Mouse (Mus musculus) liver, embryonic 13.5 days (tissue): ENCODE measurements at regions not wholly inside any gene's neighbourhood (a gene's known extent, or its start where the extent isn't known, plus 50 kb on each side); places are given as distances from the start of the nearest gene placed in this dataset.
A peak's percentile ranks its signal among the peaks of the same experiment; 100 is the strongest.

ENCODE experiments used
- ATAC-seq: fragments of 200-750 bp; cut with Nextera tagmentation; 2 replicates; pipeline ENCODE4 v1.8.0; 2017; ENCODE audit warnings: low read depth, mild to moderate bottlenecking, moderate number of reproducible peaks, moderate library complexity
- DNase-seq: peaks from one replicate; pipeline ENCODE4 v3.0.0; 2022
- H3K27ac ChIP-seq: fragments of 300-500 bp; sonication (generic); 2 replicates; pipeline ENCODE4 v1.5.1; 2015; ENCODE audit warnings: moderate library complexity, mild to moderate bottlenecking, inconsistent platforms
- H3K27me3 ChIP-seq: fragments of 300-500 bp; sonication (generic); 2 replicates; pipeline ENCODE4 v1.6.1; 2015; ENCODE audit warnings: mild to moderate bottlenecking, inconsistent platforms
- H3K36me3 ChIP-seq: fragments of 300-500 bp; sonication (generic); 2 replicates; pipeline ENCODE4 v1.6.1; 2015; ENCODE audit warnings: mild to moderate bottlenecking, inconsistent platforms
- H3K4me1 ChIP-seq: fragments of 300-500 bp; sonication (generic); replicated peaks from 2 replicates; pipeline ENCODE4 v1.6.1; 2015; ENCODE audit warnings: inconsistent platforms
- H3K4me2 ChIP-seq: fragments of 300-500 bp; sonication (generic); 2 replicates; pipeline ENCODE4 v1.6.1; 2015; ENCODE audit warnings: inconsistent platforms, mild to moderate bottlenecking, moderate library complexity
- H3K4me3 ChIP-seq: fragments of 300-500 bp; sonication (generic); replicated peaks from 2 replicates; pipeline ENCODE4 v1.5.1; 2015; ENCODE audit warnings: mild to moderate bottlenecking, inconsistent platforms
- H3K9ac ChIP-seq: fragments of 300-500 bp; sonication (generic); 2 replicates; pipeline ENCODE4 v1.6.1; 2015; ENCODE audit warnings: mild to moderate bottlenecking, inconsistent platforms
- H3K9me3 ChIP-seq: fragments of 300-500 bp; sonication (generic); replicated peaks from 2 replicates; pipeline ENCODE4 v1.6.1; 2016; ENCODE audit warnings: inconsistent platforms
- WGBS: fragments of 180-500 bp; shearing (Covaris S2); methylation state at CpG from one replicate; pipeline ENCODE4 v1.1.7; 2015; ENCODE audit not compliant: insufficient replicate concordance; 5-methylcytosine and 5-hydroxymethylcytosine counted together

DNA sequence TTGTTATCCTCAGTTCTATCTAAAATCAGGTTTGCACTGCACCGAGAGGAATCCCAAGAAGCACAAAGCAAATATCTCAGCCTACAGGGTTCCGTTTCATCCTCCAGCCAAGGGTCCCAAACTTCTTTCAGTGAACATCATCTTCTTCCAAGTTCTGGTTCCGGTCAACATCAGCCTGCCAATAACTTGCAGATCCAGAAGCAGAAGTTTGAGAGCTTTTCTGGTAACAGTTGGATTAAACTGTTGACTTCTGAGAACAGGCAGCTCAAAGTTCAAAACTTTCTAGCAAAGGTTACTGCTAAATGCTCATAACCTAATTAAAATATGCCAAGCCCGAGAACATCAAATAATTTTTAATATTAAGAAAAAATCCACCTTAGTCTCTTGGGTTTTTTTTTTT is 237.0 kb upstream of the Gm37988 start:
- no peak overlapping the region for H3K27ac ChIP-seq
- no peak overlapping the region for H3K9ac ChIP-seq
- no peak overlapping the region for H3K4me2 ChIP-seq
- peaks cover 11% of the 10 kb centered on the region for H3K27me3 ChIP-seq
- H3K4me1 ChIP-seq: no peaks in the 10 kb centered on the region; the same call in 1 of the 2 replicates
- no peaks in the 10 kb centered on the region for H3K36me3 ChIP-seq
- DNase-seq (no peak), ATAC-seq (no peak)
- no peaks in the 10 kb centered on the region for H3K9me3 ChIP-seq
- 61% methylated on average over 4 of the region's 4 CpGs for WGBS
- H3K4me3 ChIP-seq: no peak overlapping the region

DNA sequence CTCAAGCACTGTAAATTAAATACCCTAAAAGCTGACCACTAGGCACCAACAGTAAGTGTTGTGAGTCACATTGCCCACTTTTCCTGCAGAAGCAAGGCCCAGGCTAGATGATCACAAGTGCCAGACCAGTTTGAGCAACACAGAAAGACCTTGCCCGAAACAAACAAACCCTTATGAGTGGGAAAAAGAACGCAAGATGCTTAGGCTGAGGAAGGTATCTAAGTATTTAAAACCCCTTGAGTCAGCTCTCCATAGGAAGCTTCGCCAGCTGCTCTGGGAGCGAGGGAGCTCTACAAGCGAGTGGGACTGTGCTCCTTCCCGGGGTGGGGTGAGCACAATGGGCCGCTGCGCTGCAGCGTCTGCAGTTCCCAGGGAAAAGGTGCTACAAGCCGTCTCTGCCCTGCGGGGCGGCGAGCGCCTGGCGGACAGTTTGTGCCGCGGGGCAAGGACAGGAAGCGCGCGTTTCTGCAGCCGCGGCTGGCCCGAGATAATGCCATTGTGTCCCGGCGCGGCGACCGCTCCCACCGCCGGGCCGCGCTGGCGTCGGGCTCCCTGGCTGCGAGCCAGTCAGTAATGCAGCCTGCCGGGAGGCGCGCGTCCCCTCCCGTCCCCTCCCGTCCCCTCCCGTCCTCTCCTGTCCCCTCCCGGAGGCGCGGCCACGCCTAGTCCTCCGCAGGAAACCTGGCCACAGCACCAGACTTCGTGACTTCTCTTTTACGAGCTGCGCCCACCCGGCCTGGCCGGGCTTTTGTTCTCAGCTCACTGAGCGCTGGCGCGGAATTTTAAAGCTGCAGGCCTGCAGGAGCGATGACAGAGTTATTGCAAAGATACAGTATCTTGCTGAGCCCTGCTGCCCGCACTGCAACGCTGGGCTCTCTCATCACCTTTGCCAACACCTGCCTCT is 236.1 kb upstream of the Gm37988 start:
- WGBS: 1% methylated on average over 58 of the region's 58 CpGs
- DNase-seq (peak; percentile 6), ATAC-seq (peak; percentile 82)
- Histone ChIP-seq H3K9me3 (no peaks in the 10 kb centered on the region), H3K9ac (peak overlapping the region; percentile 39; the same call in 1 of the 2 replicates), H3K4me3 (peak overlapping the region; percentile 54), H3K4me1 (no peaks in the 10 kb centered on the region; the same call in 1 of the 2 replicates), H3K27me3 (peaks cover 11% of the 10 kb centered on the region), H3K27ac (no peak overlapping the region), H3K4me2 (peak overlapping the region; percentile 70), H3K36me3 (no peaks in the 10 kb centered on the region)

DNA sequence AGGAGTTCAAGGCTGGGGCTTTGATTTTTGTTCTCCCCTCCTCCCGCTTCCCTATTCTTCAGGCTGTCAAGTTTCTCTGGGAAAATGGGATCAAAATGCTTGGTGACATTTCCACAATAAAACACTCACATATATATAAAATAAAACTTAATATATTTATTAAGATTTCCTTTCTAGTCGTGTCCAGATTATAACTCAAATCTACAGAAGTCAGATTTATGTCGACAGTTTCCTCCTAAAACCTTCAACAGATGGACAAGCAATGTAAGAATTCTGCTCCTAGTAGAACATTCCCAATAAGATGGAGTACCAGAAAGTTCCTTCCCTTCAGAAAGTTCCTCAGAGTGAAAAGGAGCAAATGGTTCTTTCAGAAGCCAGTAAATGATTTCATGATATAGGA is 235.4 kb upstream of the Gm37988 start:
- no peaks in the 10 kb centered on the region for H3K36me3 ChIP-seq
- no peak overlapping the region for H3K4me2 ChIP-seq
- H3K9me3 ChIP-seq: no peaks in the 10 kb centered on the region
- no peaks in the 10 kb centered on the region; the same call in 1 of the 2 replicates for H3K4me1 ChIP-seq
- no peak overlapping the region for H3K9ac ChIP-seq
- no peak overlapping the region for H3K27ac ChIP-seq
- 0 out of 2 replicates have a peak overlapping the region, but pooled peaks have one; percentile 54 for H3K4me3 ChIP-seq
- H3K27me3 ChIP-seq: peaks cover 11% of the 10 kb centered on the region
- no peak for DNase-seq
- ATAC-seq: no peak
- 47% methylated on average over 3 of the region's 3 CpGs for WGBS

DNA sequence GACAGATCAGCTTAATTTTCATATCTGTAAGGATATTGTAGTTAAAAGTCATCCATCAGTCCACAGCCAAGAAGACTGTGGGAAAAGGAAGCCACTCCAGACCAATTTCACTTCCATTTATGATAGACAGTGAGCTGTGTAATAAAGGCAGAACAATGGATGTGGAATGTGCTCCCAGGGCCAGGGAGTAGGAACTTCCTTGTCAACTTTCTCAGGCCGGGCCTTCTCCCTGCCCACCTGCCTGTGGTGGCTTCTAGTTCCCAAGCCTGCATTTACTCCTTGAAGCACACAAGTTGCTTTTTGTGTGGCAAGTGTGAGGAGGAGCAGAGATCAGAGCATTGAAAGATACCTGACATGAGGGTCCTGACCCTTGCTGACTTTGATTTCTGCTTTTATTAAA is 233.6 kb upstream of the Gm37988 start:
- H3K4me3 ChIP-seq: no peak overlapping the region
- peaks cover 11% of the 10 kb centered on the region for H3K27me3 ChIP-seq
- no peaks in the 10 kb centered on the region for H3K9me3 ChIP-seq
- WGBS: 57% methylated on average over 1 of the region's 1 CpGs
- ATAC-seq (no peak), DNase-seq (no peak)
- no peak overlapping the region for H3K27ac ChIP-seq
- no peaks in the 10 kb centered on the region; the same call in 1 of the 2 replicates for H3K4me1 ChIP-seq
- H3K36me3 ChIP-seq: no peaks in the 10 kb centered on the region
- no peak overlapping the region for H3K4me2 ChIP-seq
- no peak overlapping the region for H3K9ac ChIP-seq

DNA sequence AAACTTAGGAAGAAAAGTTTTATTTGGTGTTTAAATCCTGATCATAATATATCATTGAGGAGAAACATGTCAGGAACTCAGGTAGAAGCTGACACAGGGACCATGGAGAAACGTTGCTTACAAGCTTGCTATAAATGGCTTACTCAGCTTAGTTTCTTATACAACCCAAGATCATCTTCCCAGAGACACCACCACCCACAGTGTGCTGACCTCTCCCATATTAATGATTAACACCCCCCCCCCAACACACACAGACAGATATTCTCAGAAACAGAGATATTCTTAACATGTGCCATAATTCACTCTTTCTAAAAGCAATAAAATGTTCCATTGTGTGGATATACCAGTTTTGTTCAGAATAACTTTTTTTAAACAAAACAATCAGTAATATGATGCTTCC is 230.7 kb upstream of the Gm37988 start:
- no peak for ATAC-seq
- no peaks in the 10 kb centered on the region for H3K9me3 ChIP-seq
- WGBS: 43% methylated on average over 1 of the region's 1 CpGs
- H3K27me3 ChIP-seq: peaks cover 2% of the 10 kb centered on the region
- no peak overlapping the region for H3K4me3 ChIP-seq
- H3K27ac ChIP-seq: no peak overlapping the region
- H3K4me1 ChIP-seq: no peaks in the 10 kb centered on the region
- H3K4me2 ChIP-seq: no peak overlapping the region
- DNase-seq: no peak
- no peaks in the 10 kb centered on the region for H3K36me3 ChIP-seq
- H3K9ac ChIP-seq: no peak overlapping the region

DNA sequence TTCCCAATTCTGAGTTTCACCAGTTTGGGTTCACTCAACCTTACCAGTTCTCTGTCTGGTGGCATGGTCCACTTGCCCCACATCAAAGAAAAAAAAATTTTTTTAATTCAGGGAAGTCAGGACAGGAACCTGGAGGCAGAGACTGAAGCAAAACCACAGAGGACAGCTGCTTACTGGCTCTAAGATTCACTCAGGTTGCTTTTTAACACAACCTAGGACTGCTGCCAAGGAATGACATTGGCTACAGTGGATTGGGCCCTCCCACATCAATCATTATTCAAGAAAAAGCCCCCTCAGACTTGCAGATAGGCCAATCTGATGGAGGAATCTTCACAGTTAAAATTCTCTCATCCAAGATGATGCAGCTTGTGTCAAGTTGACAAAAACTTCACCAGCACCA is 225.2 kb upstream of the Gm37988 start:
- ATAC-seq (no peak), DNase-seq (no peak)
- H3K9me3 ChIP-seq: no peaks in the 10 kb centered on the region
- H3K27ac ChIP-seq: no peak overlapping the region
- H3K4me3 ChIP-seq: no peak overlapping the region
- H3K4me2 ChIP-seq: no peak overlapping the region
- no peaks in the 10 kb centered on the region for H3K27me3 ChIP-seq
- no peak overlapping the region for H3K9ac ChIP-seq
- no peaks in the 10 kb centered on the region for H3K36me3 ChIP-seq
- no peaks in the 10 kb centered on the region for H3K4me1 ChIP-seq

DNA sequence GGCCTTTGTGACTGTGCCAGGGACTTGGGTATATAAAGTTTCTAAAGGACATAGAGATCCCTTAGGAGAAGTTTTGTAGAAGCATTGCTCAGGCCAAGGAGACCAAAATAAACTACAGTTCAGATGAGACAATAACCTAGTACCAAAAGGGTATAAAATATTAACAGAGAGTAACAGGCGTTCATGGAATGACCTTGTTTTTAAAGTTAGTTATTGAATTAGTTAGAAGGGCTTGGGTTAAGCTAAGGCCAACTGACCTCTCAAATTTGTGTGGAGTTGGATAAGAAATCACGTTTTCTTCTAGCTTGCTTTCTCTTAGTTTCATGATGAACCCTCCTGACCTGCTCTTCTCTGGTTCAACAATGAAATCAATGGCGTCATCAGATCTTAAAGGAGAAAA is 209.8 kb upstream of the Gm37988 start:
- 57% methylated on average over 3 of the region's 3 CpGs for WGBS

DNA sequence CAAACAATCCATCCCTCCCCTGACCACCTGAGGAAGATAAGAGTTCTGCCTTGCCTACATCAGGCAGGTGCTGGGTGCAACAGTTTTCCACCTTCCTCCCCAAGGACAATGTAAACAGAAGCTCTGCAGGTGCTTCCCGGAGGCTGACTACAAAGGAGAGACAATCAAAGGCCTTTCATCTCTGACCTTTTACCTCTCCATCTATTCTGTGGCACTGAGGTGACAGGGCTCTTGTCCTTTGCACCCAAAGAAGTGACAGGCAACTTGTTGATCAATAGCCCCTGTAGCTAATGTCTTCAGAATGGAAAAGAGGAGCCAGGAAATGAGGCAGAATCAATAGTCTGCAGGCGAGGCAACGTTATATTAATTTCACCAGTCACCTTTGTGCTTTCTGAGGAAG is 209.3 kb upstream of the Gm37988 start:
- Histone ChIP-seq H3K4me1 (peaks cover 5% of the 10 kb centered on the region; the same call in 1 of the 2 replicates), H3K27me3 (no peaks in the 10 kb centered on the region), H3K9ac (no peak overlapping the region), H3K27ac (no peak overlapping the region), H3K9me3 (no peaks in the 10 kb centered on the region), H3K36me3 (no peaks in the 10 kb centered on the region), H3K4me2 (no peak overlapping the region), H3K4me3 (no peak overlapping the region)
- WGBS: 45% methylated on average over 3 of the region's 3 CpGs
- DNase-seq (no peak), ATAC-seq (no peak)

More for the DNA sequence above, 209.8 kb upstream of the Gm37988 start:
- Histone ChIP-seq H3K4me2 (no peak overlapping the region), H3K27me3 (no peaks in the 10 kb centered on the region), H3K4me1 (peaks cover 5% of the 10 kb centered on the region; the same call in 1 of the 2 replicates), H3K9ac (no peak overlapping the region), H3K27ac (no peak overlapping the region), H3K36me3 (no peaks in the 10 kb centered on the region), H3K9me3 (no peaks in the 10 kb centered on the region), H3K4me3 (no peak overlapping the region)
- ATAC-seq (no peak), DNase-seq (no peak)

DNA sequence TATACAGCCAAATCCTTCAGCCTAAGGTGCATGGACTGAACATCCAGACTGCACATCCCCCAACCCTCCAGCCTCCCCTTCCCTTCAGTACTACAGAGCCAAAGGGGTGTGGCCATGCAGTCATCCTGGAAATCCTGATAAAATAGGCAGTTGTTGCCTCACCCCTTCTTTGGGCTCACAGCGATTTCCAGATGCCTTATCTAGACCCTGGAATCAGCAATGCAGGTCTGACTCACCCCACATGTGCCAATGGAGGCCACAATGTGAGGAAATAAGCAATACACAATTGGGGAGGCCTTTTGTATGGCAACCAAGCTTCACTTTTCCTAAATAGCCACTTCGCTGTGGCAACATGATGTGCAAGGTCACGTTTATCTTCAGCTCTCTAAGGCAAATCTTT is 205.3 kb upstream of the Gm37988 start:
- no peak overlapping the region for H3K4me3 ChIP-seq
- no peak overlapping the region for H3K4me2 ChIP-seq
- H3K9me3 ChIP-seq: no peaks in the 10 kb centered on the region
- H3K27ac ChIP-seq: no peak overlapping the region
- WGBS: 38% methylated on average over 3 of the region's 3 CpGs
- no peak for DNase-seq
- no peaks in the 10 kb centered on the region for H3K27me3 ChIP-seq
- no peak overlapping the region for H3K9ac ChIP-seq
- peaks cover 5% of the 10 kb centered on the region; the same call in 1 of the 2 replicates for H3K4me1 ChIP-seq
- peak; percentile 48 for ATAC-seq
- H3K36me3 ChIP-seq: no peaks in the 10 kb centered on the region

DNA sequence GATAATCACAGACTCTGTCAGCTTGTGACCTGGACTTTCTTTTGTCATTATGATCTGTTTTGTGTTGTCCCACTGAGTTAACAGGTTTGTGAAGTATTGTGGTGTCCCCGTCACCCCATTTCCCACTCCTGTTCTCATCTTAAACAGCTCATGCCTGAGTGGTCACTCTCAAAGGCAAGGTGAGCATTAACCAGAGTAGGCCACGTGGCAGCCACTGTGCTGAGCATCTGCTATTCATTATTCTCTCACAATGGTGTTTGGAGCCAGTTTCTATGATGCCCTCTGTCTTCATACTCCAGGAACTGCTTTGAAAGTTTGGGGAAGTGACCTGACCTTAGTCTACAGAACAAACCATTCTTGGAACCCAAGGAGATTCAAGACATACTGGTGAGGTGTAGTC is 198.9 kb upstream of the Gm37988 start:
- no peaks in the 10 kb centered on the region for H3K27me3 ChIP-seq
- WGBS: 55% methylated on average over 2 of the region's 2 CpGs

DNA sequence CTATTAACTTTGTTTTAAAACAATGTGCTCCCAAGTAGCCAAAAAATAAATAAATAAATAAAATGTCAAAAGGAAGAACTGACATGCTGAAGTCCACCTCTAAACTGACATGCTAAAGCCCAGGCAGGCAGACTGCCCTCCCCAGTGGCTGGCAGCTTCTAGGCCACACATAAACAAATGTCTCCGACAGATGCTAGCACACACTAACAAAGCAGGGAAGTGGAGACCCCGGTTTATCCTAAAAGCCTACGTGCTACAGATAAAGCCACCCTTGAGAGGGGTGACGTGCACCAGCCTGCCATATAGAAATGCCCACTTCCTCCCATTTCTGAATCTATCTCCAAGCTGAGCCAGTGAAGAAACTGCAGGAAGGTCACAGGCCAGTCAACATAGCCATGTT is 194.4 kb upstream of the Gm37988 start:
- ATAC-seq (no peak), DNase-seq (no peak)
- Histone ChIP-seq H3K4me2 (no peak overlapping the region), H3K27me3 (no peaks in the 10 kb centered on the region), H3K9me3 (no peaks in the 10 kb centered on the region), H3K4me3 (no peak overlapping the region), H3K36me3 (no peaks in the 10 kb centered on the region), H3K9ac (no peak overlapping the region), H3K27ac (no peak overlapping the region), H3K4me1 (no peaks in the 10 kb centered on the region)
- 32% methylated on average over 4 of the region's 4 CpGs for WGBS

More for the DNA sequence above, 198.9 kb upstream of the Gm37988 start:
- DNase-seq: no peak
- Histone ChIP-seq H3K27ac (no peak overlapping the region), H3K36me3 (no peaks in the 10 kb centered on the region), H3K4me2 (no peak overlapping the region), H3K4me1 (no peaks in the 10 kb centered on the region), H3K9ac (no peak overlapping the region), H3K9me3 (no peaks in the 10 kb centered on the region), H3K4me3 (no peak overlapping the region)
- no peak for ATAC-seq

DNA sequence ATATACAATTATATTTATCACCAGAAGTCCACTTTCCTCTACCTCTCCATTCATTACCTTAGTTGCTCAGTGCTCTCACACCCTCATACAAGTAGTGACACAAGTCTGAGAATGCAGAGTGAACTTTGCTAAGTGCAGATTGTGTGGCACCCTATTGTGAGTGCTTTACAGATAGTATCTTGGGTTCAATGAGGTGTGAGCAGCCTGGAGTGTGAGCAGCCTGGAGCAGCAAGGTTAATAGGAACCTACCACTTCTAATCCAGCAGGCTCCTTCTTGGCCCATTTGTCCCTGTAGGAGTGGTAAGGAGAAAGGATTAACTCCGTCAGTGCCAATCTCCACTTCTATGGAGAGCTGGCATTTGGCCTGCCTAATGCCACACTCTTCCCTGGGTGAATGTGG is 192.4 kb upstream of the Gm37988 start:
- Histone ChIP-seq H3K9ac (no peak overlapping the region), H3K9me3 (no peaks in the 10 kb centered on the region), H3K4me3 (no peak overlapping the region), H3K36me3 (no peaks in the 10 kb centered on the region), H3K27ac (no peak overlapping the region), H3K27me3 (no peaks in the 10 kb centered on the region), H3K4me2 (no peak overlapping the region), H3K4me1 (no peaks in the 10 kb centered on the region)
- WGBS: 57% methylated on average over 1 of the region's 1 CpGs
- ATAC-seq (no peak), DNase-seq (no peak)
